Mouse (Mus musculus): ENCODE results near the gene Prickle3.
"Not testable (repeated sequence)": the region's sequence is repeated elsewhere in the genome, so short reads cannot be mapped to it uniquely, and the experiment has no call there.

The Prickle3 gene

GRCm38 (mm10) chrX:7670921-7671623 is 14.0 kb downstream of the Prickle3 start, which contains the start of gene Plp2:
Gene Plp2 (minus strand): TSS chrX:7671390.
- no peak for DNase-seq (ENCODE audit: low spot score)

GRCm38 (mm10) chrX:7672739-7673138 is 15.7 kb downstream of the Prickle3 start:
- DNase-seq (ENCODE audit: low spot score) = no peak

GRCm38 (mm10) chrX:7673578-7674281 is 16.7 kb downstream of the Prickle3 start:
- no peak for DNase-seq (ENCODE audit: low spot score)

- DNase-seq (ENCODE audit: low spot score) = no peak
Measured at GRCm38 (mm10) chrX:7674284-7675000, 17.4 kb downstream of the Prickle3 start.

GRCm38 (mm10) chrX:7675001-7675380 is 17.9 kb downstream of the Prickle3 start:
- no peak for DNase-seq (ENCODE audit: low spot score)

GRCm38 (mm10) chrX:7678986-7679385 is 21.9 kb downstream of the Prickle3 start:
- DNase-seq (ENCODE audit: low spot score) = no peak

- DNase-seq (ENCODE audit: low spot score) = peak; percentile 93
Measured at GRCm38 (mm10) chrX:7679405-7680056, 22.5 kb downstream of the Prickle3 start.

- DNase-seq (ENCODE audit: low spot score) = no peak
Measured at GRCm38 (mm10) chrX:7680057-7680412, 23.0 kb downstream of the Prickle3 start.

- DNase-seq (ENCODE audit: low spot score) = no peak
Measured at GRCm38 (mm10) chrX:7680864-7681263, 23.8 kb downstream of the Prickle3 start, which contains the start of gene Magix. Gene Magix (minus strand): TSS chrX:7681251.

GRCm38 (mm10) chrX:7688321-7688720 is 31.3 kb downstream of the Prickle3 start:
- no peak for DNase-seq (ENCODE audit: low spot score)

- no peak for DNase-seq (ENCODE audit: low spot score)
Measured at GRCm38 (mm10) chrX:7690486-7690885, 33.4 kb downstream of the Prickle3 start.

- peak; percentile 56 for DNase-seq (ENCODE audit: low spot score)
Measured at GRCm38 (mm10) chrX:7692862-7693261, 35.8 kb downstream of the Prickle3 start.

GRCm38 (mm10) chrX:7696520-7696919 is 39.5 kb downstream of the Prickle3 start:
- no peak for DNase-seq (ENCODE audit: low spot score)

- DNase-seq (ENCODE audit: low spot score) = peak; percentile 88
Measured at GRCm38 (mm10) chrX:7696954-7697381, 39.9 kb downstream of the Prickle3 start, which contains the start of gene Gpkow. Gene Gpkow (plus strand): TSS chrX:7697131.

GRCm38 (mm10) chrX:7713764-7714134 is 56.7 kb downstream of the Prickle3 start:
- not testable (repeated sequence) for DNase-seq (ENCODE audit: low spot score)

- DNase-seq (ENCODE audit: low spot score) = peak; percentile 93
Measured at GRCm38 (mm10) chrX:7714135-7714899, 57.3 kb downstream of the Prickle3 start, which contains the start of gene Wdr45. Gene Wdr45 (plus strand): TSS chrX:7714333.

- DNase-seq (ENCODE audit: low spot score) = not testable (repeated sequence)
Measured at GRCm38 (mm10) chrX:7716058-7716457, 59.0 kb downstream of the Prickle3 start.
